Mouse (Mus musculus) heart, embryonic 15.5 days (tissue): ENCODE data around the gene Bcl7a. TPM values are rescaled to one million over a fixed set of nuclear protein-coding genes. Genes with fewer than 3 reads are reported as not detected.
A peak's percentile ranks its signal among the peaks of the same experiment; 100 is the strongest.

ENCODE experiments used
- ATAC-seq: fragments of 200-750 bp; cut with Nextera tagmentation; replicated peaks from 2 replicates; pipeline ENCODE4 v1.8.0; 2017; ENCODE audit warnings: low read depth, moderate TSS enrichment; ENCODE audit not compliant: insufficient number of reproducible peaks, insufficient read depth, low FRiP score
- H3K27ac ChIP-seq: fragments of 300-500 bp; sonication (generic); 2 replicates; pipeline ENCODE4 v1.5.1; 2015; ENCODE audit warnings: mild to moderate bottlenecking, inconsistent platforms
- H3K27me3 ChIP-seq: fragments of 300-500 bp; sonication (generic); 2 replicates; pipeline ENCODE4 v1.6.1; 2015; ENCODE audit warnings: inconsistent platforms
- H3K36me3 ChIP-seq: fragments of 300-500 bp; sonication (generic); 2 replicates; pipeline ENCODE4 v1.6.1; 2015; ENCODE audit warnings: mild to moderate bottlenecking, inconsistent platforms
- H3K4me1 ChIP-seq: fragments of 300-500 bp; sonication (generic); replicated peaks from 2 replicates; pipeline ENCODE4 v1.6.1; 2015; ENCODE audit warnings: inconsistent platforms
- H3K4me2 ChIP-seq: fragments of 300-500 bp; sonication (generic); 2 replicates; pipeline ENCODE4 v1.6.1; 2015; ENCODE audit warnings: inconsistent platforms, mild to moderate bottlenecking, moderate library complexity
- H3K4me3 ChIP-seq: fragments of 300-500 bp; sonication (generic); 2 replicates; pipeline ENCODE4 v1.5.1; 2015; ENCODE audit warnings: mild to moderate bottlenecking, inconsistent platforms
- H3K9ac ChIP-seq: fragments of 300-500 bp; sonication (generic); 2 replicates; pipeline ENCODE4 v1.6.1; 2015; ENCODE audit warnings: mild to moderate bottlenecking, inconsistent platforms
- H3K9me3 ChIP-seq: fragments of 300-500 bp; sonication (generic); replicated peaks from 2 replicates; pipeline ENCODE4 v1.6.1; 2016; ENCODE audit warnings: inconsistent platforms
- WGBS: fragments of 180-500 bp; shearing (Covaris S2); methylation state at CpG from one replicate; pipeline ENCODE4 v1.1.7; 2015; ENCODE audit warnings: mixed read lengths; 5-methylcytosine and 5-hydroxymethylcytosine counted together
- polyA plus RNA-seq: library from polyadenylated mRNA; unstranded; fragments of >200 nt; fragmentation: Nextera tagmentation; extraction: Ambion mirVana; gene quantifications from 2 replicates; pipeline ENCODE4 v1.2.1, GENCODE M21; 2015

Bcl7a gene
- polyA plus RNA-seq, 1 experiment from 2014 or later, result 12.4 TPM

DNA sequence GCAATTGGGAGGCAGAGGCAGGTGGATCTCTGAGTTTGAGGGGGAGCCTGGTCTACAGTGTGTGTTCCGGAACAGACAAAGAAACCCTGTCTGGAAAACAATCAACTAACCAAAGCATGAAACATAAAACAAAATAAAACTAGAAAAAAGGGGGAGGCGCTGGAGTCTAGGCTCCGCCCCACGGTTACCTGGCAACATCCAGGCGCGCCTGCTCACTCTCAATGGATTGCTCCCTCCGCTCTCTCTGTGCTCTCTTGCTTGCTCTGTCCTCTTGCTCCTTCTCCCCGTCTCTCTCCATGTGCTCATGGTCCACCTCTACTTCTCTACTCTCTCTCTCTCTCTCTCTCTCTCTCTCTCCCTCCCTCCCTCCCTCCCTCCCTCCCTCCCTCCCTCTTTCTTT is 39.1 kb downstream of the Bcl7a start:
- Histone ChIP-seq H3K27ac (no peak overlapping the region), H3K4me3 (no peak overlapping the region), H3K27me3 (no peaks in the 10 kb centered on the region), H3K4me2 (no peak overlapping the region), H3K4me1 (peaks cover 15% of the 10 kb centered on the region), H3K9ac (no peak overlapping the region), H3K9me3 (no peaks in the 10 kb centered on the region), H3K36me3 (no peaks in the 10 kb centered on the region)
- 89% methylated on average over 8 of the region's 8 CpGs for WGBS
- no peak for ATAC-seq

- Histone ChIP-seq H3K36me3 (no peaks in the 10 kb centered on the region), H3K4me3 (no peak overlapping the region), H3K4me2 (no peak overlapping the region), H3K27ac (no peak overlapping the region), H3K9me3 (no peaks in the 10 kb centered on the region), H3K9ac (no peak overlapping the region), H3K27me3 (no peaks in the 10 kb centered on the region), H3K4me1 (peaks cover 10% of the 10 kb centered on the region)
- no peak for ATAC-seq
- WGBS, result 27% methylated on average over 3 of the region's 3 CpGs
Observed at GRCm38 (mm10) chr5:123388452-123388851, 44.8 kb downstream of the Bcl7a start.

- no peak overlapping the region for H3K27ac ChIP-seq
Observed at GRCm38 (mm10) chr5:123390536-123391441, 47.2 kb downstream of the Bcl7a start.

DNA sequence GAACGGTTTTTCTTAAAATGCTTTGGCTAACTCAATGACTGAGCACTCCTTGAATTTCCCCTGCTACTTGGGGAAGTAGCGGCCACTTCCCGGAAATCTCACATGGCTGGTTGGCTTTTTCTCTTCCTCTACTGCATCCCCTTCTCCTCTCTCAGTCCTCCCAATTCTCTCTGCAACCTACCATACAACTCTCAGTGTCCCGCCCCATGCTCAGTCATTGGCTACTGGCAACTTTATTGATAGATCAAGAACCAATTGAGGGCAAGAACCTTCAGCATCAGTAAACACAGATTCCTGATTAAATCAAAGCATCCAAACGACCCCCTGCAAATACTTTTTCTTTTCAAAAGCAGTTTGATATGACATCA is 47.8 kb downstream of the Bcl7a start:
- Histone ChIP-seq H3K4me3 (peak overlapping the region; percentile 47), H3K27me3 (no peaks in the 10 kb centered on the region), H3K9ac (peak overlapping the region; percentile 23; the same call in 1 of the 2 replicates), H3K27ac (no peak overlapping the region), H3K4me1 (peaks cover 28% of the 10 kb centered on the region), H3K9me3 (no peaks in the 10 kb centered on the region), H3K36me3 (no peaks in the 10 kb centered on the region), H3K4me2 (peak overlapping the region; percentile 68)
- 12% methylated on average over 5 of the region's 5 CpGs for WGBS
- no peak for ATAC-seq

More at GRCm38 (mm10) chr5:123390536-123391441, 47.2 kb downstream of the Bcl7a start:
- Histone ChIP-seq H3K4me2 (peak overlapping the region; percentile 68), H3K27me3 (no peaks in the 10 kb centered on the region), H3K36me3 (no peaks in the 10 kb centered on the region), H3K9me3 (no peaks in the 10 kb centered on the region), H3K9ac (peak overlapping the region; percentile 24; the same call in 1 of the 2 replicates), H3K4me1 (peaks cover 22% of the 10 kb centered on the region), H3K4me3 (peak overlapping the region; percentile 47)
- WGBS, result 9% methylated on average over 17 of the region's 17 CpGs
- no peak for ATAC-seq

GRCm38 (mm10) chr5:123393786-123394302 is 50.2 kb downstream of the Bcl7a start:
- Histone ChIP-seq H3K9me3 (no peaks in the 10 kb centered on the region), H3K27me3 (no peaks in the 10 kb centered on the region), H3K4me2 (peak overlapping the region; percentile 94), H3K9ac (peak overlapping the region; percentile 94; the same call in 1 of the 2 replicates), H3K4me1 (peaks cover 51% of the 10 kb centered on the region), H3K27ac (peak overlapping the region; percentile 91), H3K4me3 (peak overlapping the region; percentile 90), H3K36me3 (no peaks in the 10 kb centered on the region)
- 9% methylated on average over 5 of the region's 5 CpGs for WGBS
- ATAC-seq, result no peak

- ATAC-seq, result peak; percentile 98
Observed at GRCm38 (mm10) chr5:123394303-123394956, 50.8 kb downstream of the Bcl7a start, which contains the start of gene Mlxip. Mlxip (plus strand) TSS chr5:123394798.

GRCm38 (mm10) chr5:123394957-123395881 is 51.6 kb downstream of the Bcl7a start:
- Histone ChIP-seq H3K4me3 (peak overlapping the region; percentile 90), H3K9me3 (no peaks in the 10 kb centered on the region), H3K27ac (peak overlapping the region; percentile 91), H3K4me2 (peak overlapping the region; percentile 94), H3K27me3 (no peaks in the 10 kb centered on the region), H3K4me1 (peaks cover 51% of the 10 kb centered on the region), H3K9ac (peak overlapping the region; percentile 94), H3K36me3 (no peaks in the 10 kb centered on the region)
- peak; percentile 5; the same call in 1 of the 2 replicates for ATAC-seq
- WGBS, result under 1% methylated on average over 64 of the region's 65 CpGs

More at GRCm38 (mm10) chr5:123394303-123394956, 50.8 kb downstream of the Bcl7a start, which contains the start of gene Mlxip:
- peaks cover 51% of the 10 kb centered on the region for H3K4me1 ChIP-seq
- peak within 1 kb of the TSS; percentile 90 for H3K4me3 ChIP-seq
- H3K36me3 ChIP-seq, result no peaks in the 10 kb centered on the region
- peak within 1 kb of the TSS; percentile 91 for H3K27ac ChIP-seq
- peak within 1 kb of the TSS; percentile 94 for H3K4me2 ChIP-seq
- H3K9me3 ChIP-seq, result no peaks in the 10 kb centered on the region
- WGBS, result 0% methylated on average over 49 of the region's 50 CpGs
- H3K27me3 ChIP-seq, result no peaks in the 10 kb centered on the region
- H3K9ac ChIP-seq, result peak within 1 kb of the TSS; percentile 94

DNA sequence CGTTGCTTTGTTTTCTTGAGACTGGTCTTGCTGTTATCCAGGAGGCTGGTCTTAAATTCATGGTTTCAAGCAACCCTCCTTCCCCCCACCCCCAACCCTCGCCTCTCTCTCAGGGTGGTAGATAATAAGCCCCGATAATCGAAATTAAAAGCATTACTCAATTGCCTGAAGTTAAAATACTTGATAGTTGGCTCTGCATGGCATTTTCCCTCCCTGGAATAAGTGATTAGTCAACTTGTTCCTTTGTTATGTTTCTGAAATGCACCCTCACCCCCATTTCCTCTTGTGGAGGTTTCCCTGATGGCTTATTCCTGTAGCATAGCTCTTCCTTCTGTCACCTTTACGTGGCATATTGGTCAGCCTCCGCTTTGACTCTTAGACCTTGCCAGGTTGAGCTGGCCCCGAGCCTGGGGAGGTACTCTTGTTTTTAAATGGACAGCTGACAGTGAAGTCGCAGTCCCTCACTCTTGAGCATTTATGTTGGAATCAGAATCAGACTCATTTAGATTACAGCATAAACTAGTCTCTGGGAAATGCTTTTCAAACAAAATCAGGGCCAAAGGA is 53.3 kb downstream of the Bcl7a start:
- Histone ChIP-seq H3K4me2 (peak overlapping the region; percentile 94), H3K9me3 (no peaks in the 10 kb centered on the region), H3K27ac (peak overlapping the region; percentile 44; the same call in 1 of the 2 replicates), H3K27me3 (no peaks in the 10 kb centered on the region), H3K4me1 (peaks cover 45% of the 10 kb centered on the region), H3K36me3 (no peaks in the 10 kb centered on the region), H3K9ac (peak overlapping the region; percentile 94; the same call in 1 of the 2 replicates), H3K4me3 (peak overlapping the region; percentile 90; the same call in 1 of the 2 replicates)
- ATAC-seq, result no peak
- WGBS, result 46% methylated on average over 8 of the region's 8 CpGs

DNA sequence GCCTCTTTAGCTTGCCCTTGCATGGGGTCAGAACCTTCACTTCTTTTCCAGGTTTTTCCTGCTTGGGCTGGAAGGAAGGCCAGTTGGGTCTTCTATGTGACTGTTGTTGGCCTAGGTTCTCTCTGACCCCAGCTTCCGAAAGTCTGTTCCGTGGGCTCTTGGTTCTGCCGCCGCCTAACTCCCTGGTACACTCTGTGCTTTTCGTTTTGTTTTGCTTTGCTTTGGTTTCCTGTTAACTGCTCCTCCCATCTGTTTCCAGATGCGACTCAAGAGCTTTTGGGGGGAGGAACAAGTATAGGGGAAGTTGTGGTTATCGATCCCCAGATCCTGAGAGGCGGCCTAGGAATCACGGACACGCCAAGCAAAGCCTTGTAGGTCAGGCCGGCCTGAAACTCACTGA is 54.2 kb downstream of the Bcl7a start:
- H3K4me1 ChIP-seq, result peaks cover 45% of the 10 kb centered on the region
- WGBS, result 57% methylated on average over 11 of the region's 11 CpGs
- peak overlapping the region; percentile 94 for H3K4me2 ChIP-seq
- no peaks in the 10 kb centered on the region for H3K9me3 ChIP-seq
- H3K36me3 ChIP-seq, result no peaks in the 10 kb centered on the region
- no peak for ATAC-seq
- no peak overlapping the region for H3K9ac ChIP-seq
- H3K27me3 ChIP-seq, result no peaks in the 10 kb centered on the region
- H3K27ac ChIP-seq, result 0 out of 2 replicates have a peak overlapping the region, but pooled peaks have one; percentile 44
- peak overlapping the region; percentile 90; the same call in 1 of the 2 replicates for H3K4me3 ChIP-seq

DNA sequence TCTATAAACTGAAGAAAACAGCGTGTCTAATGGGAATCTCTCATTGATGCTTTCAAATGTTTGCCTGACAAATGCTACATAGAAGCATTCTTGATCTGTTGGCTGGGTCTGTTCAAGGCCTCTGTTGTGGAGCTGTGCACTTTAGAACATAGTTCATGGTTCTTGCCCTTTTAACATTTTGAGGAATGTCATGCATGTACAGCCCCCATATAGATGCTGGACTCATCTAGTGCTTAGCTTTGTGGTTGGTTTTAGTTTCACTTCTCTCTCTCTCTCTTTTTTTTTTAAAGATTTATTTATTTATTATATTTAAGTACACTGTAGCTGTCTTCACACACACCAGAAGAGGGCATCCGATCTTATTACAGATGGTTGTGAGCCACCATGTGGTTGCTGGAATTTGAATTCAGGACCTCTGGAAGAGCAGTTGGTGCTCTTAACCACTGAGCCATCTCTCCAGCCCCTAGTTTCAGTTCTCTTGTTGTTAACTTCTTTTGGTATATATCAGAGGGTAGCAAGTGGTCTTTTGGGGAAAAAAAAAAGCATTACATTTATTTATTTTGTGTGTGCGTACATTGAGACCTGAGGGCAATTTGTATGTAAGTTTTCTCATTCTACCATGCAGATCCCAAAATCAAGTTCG is 55.3 kb downstream of the Bcl7a start:
- Histone ChIP-seq H3K4me3 (no peak overlapping the region), H3K4me1 (peaks cover 37% of the 10 kb centered on the region), H3K36me3 (no peaks in the 10 kb centered on the region), H3K9me3 (no peaks in the 10 kb centered on the region), H3K27me3 (no peaks in the 10 kb centered on the region), H3K4me2 (no peak overlapping the region), H3K9ac (no peak overlapping the region), H3K27ac (no peak overlapping the region)
- ATAC-seq, result no peak
- WGBS, result 91% methylated on average over 4 of the region's 4 CpGs
